Mouse (Mus musculus) ES-E14 (cell line): ENCODE data around the gene Prr14. TPM values are rescaled to one million over a fixed set of nuclear protein-coding genes. Genes with fewer than 3 reads are reported as not detected.
"Not testable (repeated sequence)": the region's sequence is repeated elsewhere in the genome, so short reads cannot be mapped to it uniquely, and the experiment has no call there.

Experiments used
- DNase-seq: peaks from one replicate; pipeline ENCODE4 v3.0.0-alpha.2; 2013; ENCODE audit warnings: low read depth, low spot score
- H3K27ac ChIP-seq: 2 replicates; pipeline ENCODE4 v1.5.1; 2012; ENCODE audit warnings: low read depth, mild to moderate bottlenecking, low read length, moderate library complexity, mixed read lengths; ENCODE audit not compliant: poor library complexity, insufficient read depth, severe bottlenecking
- H3K36me3 ChIP-seq: 2 replicates; pipeline ENCODE4 v1.6.1; 2012; ENCODE audit warnings: mild to moderate bottlenecking, low read length, moderate library complexity, mixed read lengths; ENCODE audit not compliant: control insufficient read depth, poor library complexity, insufficient read depth, severe bottlenecking
- H3K4me1 ChIP-seq, 2 experiments: fragments of 150-350 bp in 1 of 2; sonication (generic) in 1 of 2; 2 replicates each; pipeline ENCODE4 v1.6.1; 2012; ENCODE audit warnings: low read length in 2 of 2, mild to moderate bottlenecking in 1 of 2, mixed read lengths in 1 of 2; ENCODE audit not compliant: control insufficient read depth in 2 of 2, insufficient read depth in 2 of 2, poor library complexity in 1 of 2
- H3K4me3 ChIP-seq, 2 experiments: fragments of 150-350 bp in 1 of 2; sonication (generic) in 1 of 2; 2 replicates each; pipeline ENCODE4 v1.5.1; 2012; ENCODE audit warnings: low read length in 2 of 2, low read depth in 1 of 2, mild to moderate bottlenecking in 1 of 2, mixed read lengths in 1 of 2; ENCODE audit not compliant: insufficient read depth in 1 of 2, poor library complexity in 1 of 2, severe bottlenecking in 1 of 2
- H3K9ac ChIP-seq: 2 replicates; pipeline ENCODE4 v1.6.1; 2012; ENCODE audit warnings: low read depth, mild to moderate bottlenecking, low read length, mixed read lengths; ENCODE audit not compliant: poor library complexity, insufficient read depth, severe bottlenecking
- H3K9me3 ChIP-seq: fragments of 150-350 bp; sonication (generic); 2 replicates; pipeline ENCODE4 v1.6.1; 2012; ENCODE audit warnings: low read depth, mild to moderate bottlenecking, low read length; ENCODE audit not compliant: control insufficient read depth, insufficient read depth
- CHD2 ChIP-seq: IDR thresholded peaks from 2 replicates; pipeline ENCODE4 v1.6.1; 2014; ENCODE audit warnings: mild to moderate bottlenecking, low read depth, low read length, inconsistent platforms
- HCFC1 ChIP-seq: IDR thresholded peaks from 2 replicates; pipeline ENCODE4 v1.6.1; 2012; ENCODE audit warnings: low read length, inconsistent platforms, borderline replicate concordance; ENCODE audit not compliant: insufficient read depth
- MAFK ChIP-seq: IDR thresholded peaks from 2 replicates; pipeline ENCODE4 v1.6.1; 2014; ENCODE audit warnings: mild to moderate bottlenecking, low read depth, low read length, inconsistent platforms; ENCODE audit not compliant: insufficient read depth
- ZC3H11A ChIP-seq: IDR thresholded peaks from 2 replicates; pipeline ENCODE4 v1.6.1; 2012; ENCODE audit warnings: low read depth, mild to moderate bottlenecking, inconsistent platforms, low read length, borderline replicate concordance
- ZNF384 ChIP-seq: IDR thresholded peaks from 2 replicates; pipeline ENCODE4 v1.6.1; 2012; ENCODE audit warnings: low read depth, low read length, inconsistent platforms
- in situ Hi-C, 2 experiments: fragments of 600-800 bp; cut with MboI; formaldehyde crosslinking; loops; one replicate each; pipeline ENCODE4 v1.15.1; 2025; ENCODE audit warnings: low sequenced_read_pairs in 2 of 2, inconsistent platforms in 1 of 2; ENCODE audit not compliant: unreplicated experiment in 2 of 2
- total RNA-seq: library from RNA; depleted of rRNA; stranded (reverse); fragments of 300-350 nt; gene quantifications from 2 replicates; pipeline ENCODE4 v1.2.3, GENCODE M21; 2012

The Prr14 gene
- total RNA-seq, 1 experiment: 17.1 TPM

DNA sequence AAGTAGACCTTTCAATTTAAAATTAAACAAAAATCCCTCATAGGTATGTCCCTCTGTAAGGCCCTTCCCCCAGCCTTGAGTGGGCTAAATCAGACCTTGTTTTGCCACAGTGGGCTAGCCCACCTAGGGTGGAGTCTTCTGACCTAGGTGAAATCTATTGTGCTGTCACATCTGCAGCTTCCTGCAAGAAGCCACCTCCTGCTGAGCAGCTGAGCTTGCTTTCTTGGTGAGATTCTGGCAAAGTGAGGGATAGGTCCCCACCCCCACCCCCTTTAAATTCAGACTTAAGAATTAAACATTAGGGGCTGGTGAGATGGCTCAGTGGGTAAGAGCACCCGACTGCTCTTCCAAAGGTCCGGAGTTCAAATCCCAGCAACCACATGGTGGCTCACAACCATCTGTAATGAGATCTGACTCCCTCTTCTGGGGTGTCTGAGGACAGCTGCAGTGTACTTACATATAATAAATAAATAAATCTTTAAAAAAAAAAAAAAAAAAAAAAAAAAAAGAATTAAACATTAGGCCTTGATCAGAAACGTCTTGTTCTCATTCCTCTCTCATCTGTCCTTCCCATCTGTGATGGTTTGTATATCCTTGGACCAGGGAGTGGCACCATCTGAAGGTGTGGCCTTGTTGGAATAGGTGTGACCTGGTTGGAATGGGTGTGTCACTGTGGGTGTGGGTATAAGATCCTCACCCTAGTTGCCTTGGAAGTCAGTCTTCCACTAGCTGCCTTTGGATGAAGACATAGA lies 864 bp upstream of the Prr14 start:
- Histone ChIP-seq H3K27ac (peak overlapping the region; percentile 2; the same call in 1 of the 2 replicates), H3K36me3 (peaks cover 19% of the 10 kb centered on the region)
- H3K4me1 ChIP-seq, in situ Hi-C loops, DNase-seq, H3K9ac ChIP-seq, H3K4me3 ChIP-seq, H3K9me3 ChIP-seq: not testable (repeated sequence)
- peak; percentile 80; the same call in 1 of the 2 replicates for TF ChIP-seq ZNF384

DNA sequence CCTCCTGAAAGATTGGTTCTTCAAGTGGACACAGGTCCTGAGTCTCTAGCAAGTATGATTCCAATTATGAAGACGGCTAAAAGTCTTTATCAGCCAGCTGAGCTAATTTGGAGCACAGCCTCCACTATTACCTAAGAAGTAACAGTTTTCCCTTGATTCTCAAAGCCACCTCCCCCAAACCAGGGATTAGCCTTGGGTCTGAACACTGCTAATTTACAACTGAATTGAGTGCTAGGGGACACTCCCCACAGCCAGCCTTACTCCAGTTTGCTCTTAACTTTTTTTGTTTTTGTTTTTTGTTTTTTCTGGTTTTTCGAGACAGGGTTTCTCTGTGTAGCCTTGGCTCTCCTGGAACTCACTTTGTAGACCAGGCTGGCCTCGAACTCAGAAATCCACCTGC lies 5.8 kb downstream of the Prr14 start:
- no peak for TF ChIP-seq MAFK
- no peak for TF ChIP-seq ZC3H11A
- no peak for TF ChIP-seq CHD2
- TF ChIP-seq HCFC1: no peak
- TF ChIP-seq ZNF384: no peak
- in situ Hi-C loops: no loop called here
- no peak overlapping the region for H3K4me3 ChIP-seq
- H3K9ac ChIP-seq: no peak overlapping the region
- peaks cover 16% of the 10 kb centered on the region for H3K36me3 ChIP-seq
- H3K27ac ChIP-seq: peak overlapping the region; percentile 93
- H3K9me3 ChIP-seq: peaks cover 12% of the 10 kb centered on the region; the same call in 1 of the 2 replicates
- no peaks in the 10 kb centered on the region for H3K4me1 ChIP-seq
- no peak for DNase-seq

DNA sequence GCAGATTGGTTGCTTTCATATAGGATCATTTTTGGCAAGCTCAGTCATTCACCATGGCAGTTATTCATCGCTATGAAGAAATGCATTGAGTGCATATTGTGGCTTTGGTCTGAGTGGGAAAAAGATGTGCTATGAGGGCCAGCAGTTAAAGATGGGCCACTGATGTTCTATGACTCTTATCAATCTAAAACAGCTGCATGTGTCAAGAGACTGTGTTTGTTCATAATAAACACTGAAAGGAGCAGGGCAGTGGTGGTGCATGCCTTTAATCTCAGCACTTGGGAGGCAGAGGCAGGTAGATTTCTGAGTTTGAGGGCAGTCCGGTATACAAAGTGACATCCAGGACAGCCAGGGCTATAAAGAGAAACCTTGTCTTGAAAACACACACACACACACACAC lies 6.3 kb downstream of the Prr14 start:
- DNase-seq, in situ Hi-C loops, H3K4me1 ChIP-seq, H3K9ac ChIP-seq, H3K4me3 ChIP-seq: not testable (repeated sequence)
- peaks cover 12% of the 10 kb centered on the region; the same call in 1 of the 2 replicates for H3K9me3 ChIP-seq
- peak overlapping the region; percentile 93 for H3K27ac ChIP-seq
- peaks cover 15% of the 10 kb centered on the region for H3K36me3 ChIP-seq

DNA sequence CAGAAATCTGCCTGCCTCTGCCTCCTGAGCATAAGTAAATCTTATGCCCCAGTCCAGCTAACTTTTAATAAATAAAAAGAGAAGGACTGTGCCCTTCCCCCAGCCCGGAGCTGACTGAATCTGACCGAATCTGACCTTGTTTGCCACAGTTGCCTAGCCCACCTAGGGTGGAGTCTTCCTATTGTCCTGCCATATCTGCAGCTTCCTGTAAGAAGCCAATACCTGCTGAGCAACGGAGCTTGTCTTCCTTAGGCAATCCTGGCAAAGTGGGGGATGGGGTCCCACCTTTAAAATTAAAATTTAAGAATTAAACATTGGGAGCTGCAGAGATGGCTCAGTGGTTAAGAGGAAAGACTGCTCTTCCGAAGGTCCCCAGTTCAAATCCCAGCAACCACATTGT lies 7.2 kb downstream of the Prr14 start:
- in situ Hi-C loops: no loop called here
- H3K9ac ChIP-seq: no peak overlapping the region; the same call in 1 of the 2 replicates
- TF ChIP-seq ZC3H11A (no peak), CHD2 (0 out of 2 replicates have a peak, but pooled peaks have one; percentile 22), HCFC1 (no peak)
- H3K4me1 ChIP-seq: no peaks in the 10 kb centered on the region
- 0 out of 2 replicates have a peak, but pooled peaks cover 10% of the 10 kb centered on the region for H3K9me3 ChIP-seq
- no peak overlapping the region for H3K4me3 ChIP-seq
- no peak for DNase-seq
- peak overlapping the region; percentile 93; the same call in 1 of the 2 replicates for H3K27ac ChIP-seq
- peaks cover 11% of the 10 kb centered on the region for H3K36me3 ChIP-seq
